Mouse (Mus musculus) adrenal gland, postnatal 14 days (tissue): Measurements from ENCODE around the gene Kif16b. TPM values are rescaled to one million over a fixed set of nuclear protein-coding genes. Genes with fewer than 3 reads are reported as not detected.
A peak's percentile ranks its signal among the peaks of the same experiment; 100 is the strongest.

Experiments
- DNase-seq: peaks from one replicate; pipeline ENCODE4 v3.0.0; 2021; ENCODE audit warnings: mixed read lengths
- total RNA-seq: library from RNA; stranded (reverse); gene quantifications from 2 replicates; pipeline ENCODE4 v1.2.3, GENCODE M21; 2021

Gene Kif16b
- total RNA-seq, 1 experiment from 2014 or later = 19.9 TPM

DNA sequence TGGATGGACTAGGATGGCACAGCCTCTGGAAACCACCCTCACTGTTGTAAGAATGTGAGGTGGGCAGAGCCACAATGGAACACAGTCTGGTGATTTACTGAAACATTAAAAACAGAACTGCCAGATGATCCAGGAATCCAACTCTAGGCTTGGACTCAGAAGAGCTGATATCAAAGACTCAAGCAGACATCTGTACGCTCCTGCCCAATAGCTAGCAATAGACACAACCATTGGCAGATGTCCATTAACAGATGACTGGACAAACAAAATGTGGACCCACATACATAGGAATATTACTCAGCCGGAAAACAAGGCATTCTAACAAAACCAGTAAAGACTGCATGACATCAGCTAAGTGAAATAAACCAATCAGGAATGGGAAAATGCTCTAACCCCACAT lies 167.3 kb downstream of the Kif16b start:
- no peak for DNase-seq

DNA sequence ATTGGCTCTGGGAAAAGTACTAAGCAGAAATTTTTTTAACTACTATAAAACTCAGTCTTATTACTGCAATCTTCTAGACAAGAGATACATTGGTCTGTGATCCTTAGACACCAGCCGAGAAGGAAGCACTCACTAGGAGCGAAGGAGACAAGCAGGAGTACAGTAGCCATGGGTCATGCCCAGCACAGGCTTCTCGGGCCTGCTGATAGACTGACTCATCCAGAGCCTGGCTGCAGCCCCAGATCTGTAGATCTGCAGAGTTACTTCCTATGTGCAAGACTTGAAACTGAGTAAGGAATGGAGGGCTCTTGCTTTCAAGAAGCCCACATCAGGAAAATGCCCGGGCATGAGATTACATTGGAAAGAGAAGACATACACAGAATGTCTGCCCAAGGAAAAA lies 169.0 kb downstream of the Kif16b start:
- DNase-seq = peak; percentile 8

DNA sequence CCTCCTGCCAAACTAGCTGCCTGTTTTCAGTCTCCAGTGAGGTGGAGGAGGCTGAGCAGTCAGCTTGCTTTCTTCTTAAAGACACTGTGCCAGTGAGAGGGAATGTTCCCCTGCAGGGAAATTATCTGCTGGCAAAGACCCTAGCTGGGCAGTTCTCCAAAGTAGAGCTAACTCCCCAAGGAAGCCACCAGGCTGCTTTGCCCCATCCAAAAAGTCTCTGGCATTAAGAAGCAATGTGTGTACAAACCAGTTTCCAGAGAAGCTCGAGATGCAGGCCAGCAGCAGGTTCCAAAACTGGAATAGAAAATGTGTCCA lies 169.6 kb downstream of the Kif16b start:
- peak; percentile 71 for DNase-seq

DNA sequence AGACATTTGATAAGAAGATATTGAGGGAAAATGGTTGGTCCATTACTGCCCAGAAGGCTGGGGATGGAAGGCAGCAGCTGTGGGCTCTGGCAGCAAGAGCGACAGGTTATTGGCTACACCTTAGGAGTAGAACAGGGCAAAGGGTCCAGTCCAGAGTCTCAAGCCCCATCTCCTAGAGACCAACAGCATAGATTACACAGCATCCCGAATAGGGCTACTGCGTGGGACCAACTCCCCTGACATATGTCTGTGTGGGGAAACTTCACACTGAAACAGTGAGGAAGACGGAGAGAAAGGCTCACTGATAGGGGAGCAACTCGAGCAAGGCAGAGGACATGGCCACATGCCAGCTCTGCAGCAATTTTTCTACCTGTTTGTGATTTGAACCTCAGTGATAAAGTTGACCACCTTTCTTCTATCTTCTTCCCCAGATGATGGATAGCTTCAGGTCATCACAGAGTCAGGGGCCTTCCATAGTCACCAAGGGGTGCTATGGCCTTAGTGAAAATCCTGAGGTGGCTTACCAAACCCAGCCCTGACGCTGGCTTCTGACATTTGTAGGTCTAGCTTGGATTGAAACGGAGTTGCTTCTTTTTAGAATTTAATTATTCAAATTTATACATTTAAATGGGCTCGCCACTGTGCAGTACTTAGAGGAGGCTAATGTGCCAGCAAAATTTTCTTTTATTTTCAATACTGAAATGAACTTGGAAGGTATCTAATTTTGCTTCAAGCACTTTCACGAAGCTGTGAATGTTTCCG lies 170.1 kb downstream of the Kif16b start:
- no peak for DNase-seq

GRCm38 (mm10) chr2:142724215-142725001 lies 176.9 kb downstream of the Kif16b start:
- no peak for DNase-seq

DNA sequence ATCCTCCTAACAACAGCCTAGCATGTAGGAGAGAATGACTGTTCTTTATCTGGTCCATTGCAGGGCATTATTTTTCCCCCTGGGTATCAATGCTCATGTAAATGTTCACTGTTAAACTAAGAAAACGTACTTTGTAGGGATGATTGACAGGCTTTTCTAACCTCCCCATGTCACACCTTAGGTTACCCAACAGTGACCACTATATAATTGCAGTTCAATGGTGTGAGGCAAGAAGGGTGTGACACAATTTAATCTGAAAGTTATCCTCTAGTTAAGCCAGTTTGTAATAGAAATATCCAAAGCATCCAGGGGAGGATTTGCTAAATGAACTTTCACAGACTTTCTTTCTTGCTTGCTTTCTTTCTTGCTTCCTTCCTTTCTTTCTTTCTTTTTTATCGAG lies 181.2 kb downstream of the Kif16b start:
- DNase-seq = no peak

DNA sequence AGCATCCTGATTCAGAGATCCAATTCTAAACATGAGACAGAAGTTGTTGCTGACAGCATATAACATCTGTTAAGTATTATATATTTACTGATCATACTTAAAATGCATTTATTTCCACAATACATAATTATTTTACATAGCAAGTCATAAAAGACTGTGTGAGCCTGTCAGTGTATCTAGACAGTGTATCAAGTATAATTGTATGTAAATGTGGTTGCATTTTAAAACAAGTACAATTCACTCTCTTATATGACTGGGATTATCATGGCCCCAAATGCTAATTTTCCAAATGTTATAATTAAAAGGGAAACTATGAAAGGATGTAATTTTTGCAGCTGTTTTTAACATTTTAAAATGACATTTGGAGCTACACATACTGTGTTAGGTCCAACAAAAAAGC lies 182.3 kb downstream of the Kif16b start:
- no peak for DNase-seq

DNA sequence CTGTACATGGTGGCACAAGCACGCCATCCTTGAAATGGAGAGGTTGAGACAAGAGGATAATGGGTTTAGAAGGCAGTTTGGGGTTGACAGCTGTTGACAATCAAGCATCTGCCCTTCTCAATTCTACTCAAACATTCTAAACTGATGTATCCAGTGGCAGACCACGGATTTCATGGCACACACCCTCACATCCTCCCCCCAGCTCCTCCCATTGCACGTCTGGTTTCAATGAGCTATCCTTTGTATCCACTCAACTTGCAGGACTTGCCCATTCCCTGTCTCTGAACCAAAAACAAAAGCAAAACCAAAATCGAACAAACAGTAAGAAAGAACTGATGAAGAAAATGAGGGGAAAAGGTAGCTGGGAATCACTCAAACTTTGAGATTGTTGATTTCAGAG lies 183.7 kb downstream of the Kif16b start:
- DNase-seq = no peak

DNA sequence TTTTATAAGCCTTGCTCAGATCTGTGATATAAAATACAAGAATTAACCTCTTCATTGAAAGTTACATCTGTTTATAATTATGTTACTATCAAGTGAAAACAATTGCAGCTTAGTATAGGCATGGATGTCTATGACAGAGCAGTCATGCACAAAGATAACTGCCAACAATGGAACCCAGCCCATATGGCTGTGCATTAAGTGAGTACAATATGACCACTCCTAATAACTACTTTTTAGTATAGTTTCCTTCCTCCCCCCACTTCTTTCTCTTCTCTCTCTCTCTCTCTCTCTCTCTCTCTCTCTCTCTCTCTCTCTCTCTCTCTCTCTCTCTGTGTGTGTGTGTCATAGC lies 185.4 kb downstream of the Kif16b start:
- DNase-seq = no peak

GRCm38 (mm10) chr2:142715186-142715911 lies 186.0 kb downstream of the Kif16b start:
- DNase-seq = no peak

GRCm38 (mm10) chr2:142712727-142713126 lies 188.6 kb downstream of the Kif16b start:
- no peak for DNase-seq

- DNase-seq = no peak
Measured at GRCm38 (mm10) chr2:142709326-142709725, 192.0 kb downstream of the Kif16b start.

- DNase-seq = peak; percentile 30
Measured at GRCm38 (mm10) chr2:142700689-142701088, 200.6 kb downstream of the Kif16b start.

DNA sequence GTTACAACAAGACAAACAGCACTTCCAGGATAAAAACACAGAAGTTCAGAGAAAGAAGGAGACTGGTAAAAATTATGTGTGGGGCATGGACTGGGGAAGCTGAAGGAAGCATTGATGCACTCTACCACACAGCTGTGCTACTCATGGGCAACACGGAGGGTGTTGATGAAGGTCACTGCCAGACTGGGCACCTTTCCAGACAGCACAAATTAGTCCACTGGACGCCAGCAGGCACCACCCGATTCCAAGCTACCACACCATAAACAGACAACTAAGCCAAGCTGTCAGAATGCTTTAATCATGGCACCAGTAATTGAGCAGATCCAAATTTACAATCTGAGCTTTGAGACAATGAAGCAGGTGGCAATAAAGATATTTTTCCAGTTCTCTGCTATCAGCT lies 202.7 kb downstream of the Kif16b start:
- DNase-seq = peak; percentile 43

GRCm38 (mm10) chr2:142694936-142695331 lies 206.4 kb downstream of the Kif16b start:
- DNase-seq = no peak

DNA sequence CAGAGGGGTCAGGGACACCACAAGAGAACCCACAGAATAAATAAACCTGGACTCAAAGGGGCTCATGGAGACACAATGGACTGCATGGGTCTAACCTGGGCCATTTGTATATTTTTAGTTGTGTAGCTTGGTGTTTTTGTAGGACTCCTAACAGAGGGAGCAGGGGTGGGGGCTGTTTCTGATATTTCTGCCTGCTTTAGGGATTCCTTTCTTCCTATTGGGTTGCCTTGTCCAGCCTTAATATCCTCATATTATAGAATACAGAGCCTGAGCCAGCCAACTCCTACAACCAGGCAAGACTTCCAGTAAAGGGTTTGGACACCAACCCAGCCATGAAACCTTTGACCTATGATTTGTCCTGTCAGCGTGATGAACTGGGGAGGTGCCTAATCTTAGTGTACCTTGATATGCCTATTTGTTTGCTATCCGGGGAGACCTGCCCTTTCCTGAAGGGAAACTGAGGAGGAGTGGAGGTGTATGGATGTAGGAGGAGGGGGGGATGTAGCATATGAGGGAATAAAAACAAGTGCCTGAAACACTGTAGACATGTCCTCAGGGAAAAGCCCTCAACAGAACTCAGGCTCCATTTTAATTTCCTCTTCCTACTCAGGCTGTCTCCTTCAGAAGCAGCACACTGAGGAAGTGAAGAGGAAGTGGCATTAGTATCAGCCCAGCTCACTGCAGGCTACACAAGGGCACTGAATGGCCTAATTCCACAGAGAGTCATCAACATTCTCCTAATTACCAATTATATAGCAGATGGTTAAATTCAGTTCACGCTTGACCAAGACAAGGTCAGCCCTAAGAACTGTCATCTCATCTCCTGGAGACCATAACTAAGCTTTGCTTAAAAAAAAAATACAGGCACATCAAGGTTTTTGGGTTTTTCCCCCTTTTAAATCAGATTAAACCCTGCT lies 207.1 kb downstream of the Kif16b start:
- DNase-seq = no peak

DNA sequence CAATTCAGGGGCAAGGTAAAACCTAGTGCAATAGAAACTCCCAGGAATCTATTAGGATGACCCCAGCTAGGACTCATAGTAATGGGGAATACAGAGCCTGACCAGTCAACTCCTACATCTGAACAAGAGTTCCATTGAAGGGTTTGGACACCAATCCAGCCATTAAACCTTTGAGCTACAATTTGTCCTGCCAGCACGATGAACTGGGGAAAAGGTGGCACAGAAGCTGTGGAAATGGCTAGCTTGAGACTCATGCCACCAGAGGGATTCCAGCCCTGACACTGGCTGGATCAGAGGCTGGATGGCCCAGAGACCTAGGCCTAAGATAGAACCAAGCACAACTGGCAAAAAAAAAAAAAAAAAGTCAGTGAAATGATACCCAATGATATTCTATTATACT lies 207.9 kb downstream of the Kif16b start:
- DNase-seq = peak; percentile 28

DNA sequence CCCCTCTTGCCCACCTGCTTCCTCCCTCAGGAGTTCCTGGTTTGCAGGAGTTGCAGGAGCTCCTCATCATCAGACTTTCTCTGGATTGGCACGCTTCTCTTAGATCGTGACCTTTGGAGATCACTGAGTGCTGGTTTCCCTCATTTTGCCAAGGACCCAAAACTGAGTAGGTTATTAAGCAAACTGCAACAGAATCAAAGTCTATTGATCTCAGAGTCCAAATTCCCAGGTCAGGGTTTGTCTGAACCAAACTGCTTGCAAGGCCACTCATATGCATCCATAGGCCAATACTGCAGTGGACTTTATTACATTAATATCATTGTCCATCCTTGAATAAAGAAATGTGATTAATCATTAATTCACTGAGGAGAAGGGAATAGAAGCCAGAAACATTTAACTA lies 211.8 kb downstream of the Kif16b start:
- DNase-seq = no peak

- peak; percentile 10 for DNase-seq
Measured at GRCm38 (mm10) chr2:142687936-142688514, 213.3 kb downstream of the Kif16b start.

DNA sequence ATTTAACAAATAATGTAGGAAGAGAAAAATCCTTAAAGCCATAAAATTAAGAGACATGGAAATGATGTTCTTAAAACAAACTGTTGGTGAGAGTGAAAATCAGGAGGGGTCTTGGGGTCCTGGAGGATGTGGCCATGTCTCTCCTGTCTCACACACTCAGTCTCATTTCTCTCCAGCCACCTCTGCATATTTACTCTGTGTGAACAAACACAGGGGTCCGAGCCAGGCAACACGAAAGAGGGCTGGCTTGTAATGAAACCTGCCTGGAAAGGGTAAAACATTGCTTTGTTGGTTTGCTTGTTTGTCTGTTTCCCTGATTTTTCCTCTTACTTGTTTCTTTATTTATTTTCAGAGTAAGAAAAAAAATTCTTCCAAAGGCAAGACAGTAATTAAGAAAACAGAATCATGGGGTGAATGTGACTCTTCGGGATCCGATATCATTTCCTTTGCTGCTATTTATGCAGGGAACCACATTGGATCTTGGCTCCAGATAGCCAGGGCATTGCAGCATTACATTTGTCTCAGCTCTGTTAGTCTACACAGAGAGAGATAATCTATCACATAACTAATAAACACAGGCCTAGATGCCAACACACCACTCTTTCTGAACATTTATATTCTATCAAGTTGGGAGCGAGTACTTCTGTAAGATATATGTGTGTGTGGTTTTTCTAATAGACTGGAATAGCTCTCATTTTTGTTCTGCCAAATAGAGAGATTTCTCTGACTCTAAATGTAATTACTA lies 218.2 kb downstream of the Kif16b start:
- no peak for DNase-seq

DNA sequence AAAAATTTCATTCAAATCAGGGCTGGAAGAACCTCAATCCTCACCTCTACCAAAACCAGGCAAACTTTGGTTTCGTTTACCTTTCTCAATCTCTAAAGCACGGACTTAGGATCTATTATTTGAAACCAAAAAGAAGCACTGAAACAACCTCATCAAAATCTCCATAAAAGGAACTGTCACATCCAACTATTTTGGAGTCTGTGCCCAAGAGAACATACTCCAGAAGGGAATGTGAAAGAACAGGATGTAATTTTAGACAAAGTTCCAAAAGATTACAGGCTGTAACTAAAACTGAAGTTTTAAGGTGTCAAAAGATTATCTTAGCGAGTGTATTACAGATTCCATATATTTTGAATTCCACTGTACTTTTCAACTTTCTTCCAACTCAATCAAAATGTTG lies 232.9 kb downstream of the Kif16b start:
- no peak for DNase-seq
